Mouse (Mus musculus) cerebellum, adult 9-10 months (tissue): Measurements from ENCODE around the gene Rad52.

Source experiments
- DNase-seq: peaks from one replicate; pipeline ENCODE4 v3.0.0; 2022

Gene Rad52

DNA sequence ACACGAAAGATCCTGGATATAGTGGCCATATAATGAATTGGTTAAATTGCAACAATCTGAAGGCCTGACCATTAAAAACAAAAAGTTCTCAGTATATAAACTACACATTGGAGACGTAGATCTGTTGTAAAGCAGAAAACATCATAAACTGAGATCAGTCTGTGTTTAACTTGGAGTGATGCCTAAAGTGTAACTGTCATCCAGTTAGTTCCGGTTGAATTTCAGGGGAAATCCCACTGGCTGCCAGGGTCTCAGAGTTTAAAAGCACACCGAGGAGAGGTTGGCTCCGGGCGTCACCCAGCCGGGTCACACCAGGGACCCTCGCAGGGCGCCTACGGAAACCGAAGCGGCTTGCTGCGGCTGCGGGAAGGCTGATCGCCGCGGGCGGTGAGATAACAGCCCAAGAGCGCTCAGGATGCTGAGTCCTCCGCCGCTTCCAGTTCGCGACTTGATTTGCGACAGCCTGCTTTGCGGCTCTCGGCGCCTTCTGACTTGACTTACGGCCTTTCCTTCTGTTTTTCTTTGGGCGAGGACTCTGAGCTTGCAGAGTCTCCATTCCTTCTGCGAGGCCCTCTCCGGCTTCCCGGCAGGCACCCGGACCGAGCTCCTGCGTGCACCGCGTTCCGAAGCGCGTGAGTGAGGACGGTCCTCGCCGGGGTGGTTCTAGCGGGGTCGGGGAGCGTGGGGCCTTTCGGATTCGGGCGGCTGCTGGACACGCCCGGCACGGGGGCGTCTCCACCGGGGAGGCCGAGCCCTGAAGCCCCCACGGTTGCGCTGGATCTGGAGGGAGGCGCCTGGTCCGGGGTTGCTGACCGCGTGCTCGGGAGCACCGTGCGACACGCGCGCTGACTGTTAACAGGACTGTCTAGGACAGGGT, at the start of gene Rad52:
TSS of gene Rad52 (plus strand) at position 495 of the 877 bp plus-strand sequence.
- peak; percentile 92 for DNase-seq

DNA sequence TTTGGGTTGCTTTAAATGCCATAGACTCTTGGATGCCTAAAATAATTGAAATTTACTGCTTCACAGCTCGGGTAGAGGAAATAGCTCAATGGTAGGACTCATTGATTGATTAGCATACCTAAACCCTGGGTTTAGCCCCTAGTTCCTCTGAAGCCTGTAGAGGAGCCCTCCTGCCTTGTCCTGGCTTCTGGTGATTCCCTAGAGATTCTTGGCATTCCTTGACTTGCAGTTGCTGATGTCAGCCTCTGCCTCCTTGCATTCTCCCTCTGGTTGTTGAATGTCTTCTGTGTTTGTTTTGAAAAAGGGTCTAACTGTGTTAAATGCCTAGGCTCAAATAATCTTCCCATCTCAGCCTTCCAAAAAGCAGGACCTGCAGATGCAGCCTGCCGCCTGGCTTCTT, 48.3 kb upstream of the Rad52 start:
- DNase-seq, result no peak

DNA sequence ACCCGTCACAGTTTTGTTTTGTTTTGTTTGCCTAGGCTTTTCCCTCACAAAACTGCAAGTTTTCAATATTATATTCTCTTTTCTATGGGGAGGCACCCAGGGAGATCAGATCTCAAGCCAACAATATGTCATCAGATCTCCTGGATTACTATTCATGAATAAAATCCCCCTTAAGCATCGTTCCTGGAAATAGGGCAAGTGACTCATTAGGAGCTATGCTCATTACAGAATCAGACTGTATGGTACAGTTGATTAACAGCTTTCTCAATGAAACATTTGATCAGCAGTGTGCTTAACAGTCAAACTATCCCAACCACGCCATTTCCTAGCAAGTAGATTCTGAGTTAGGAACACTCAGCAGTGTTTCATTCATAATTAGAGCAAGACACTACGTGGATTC, 47.0 kb upstream of the Rad52 start:
- DNase-seq, result no peak

DNA sequence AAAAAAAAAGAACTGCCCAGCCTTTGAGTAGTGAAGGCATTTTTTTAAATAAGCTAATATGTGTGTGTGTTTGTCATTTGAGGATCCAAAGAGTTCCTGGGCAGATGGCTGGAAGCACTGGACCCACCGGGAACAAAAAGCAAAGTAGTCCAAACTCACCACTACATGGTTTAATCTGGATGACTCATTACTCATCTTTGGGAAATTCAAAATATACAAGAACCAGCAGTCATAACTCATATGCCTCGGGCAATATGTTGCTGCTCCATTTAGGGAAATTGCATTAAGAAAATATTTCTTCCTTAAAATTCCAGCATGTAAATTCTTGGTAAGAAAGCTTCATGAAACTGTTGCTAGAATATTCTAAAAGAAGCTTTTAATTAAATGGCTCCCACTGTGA, 42.3 kb upstream of the Rad52 start:
- no peak for DNase-seq

DNA sequence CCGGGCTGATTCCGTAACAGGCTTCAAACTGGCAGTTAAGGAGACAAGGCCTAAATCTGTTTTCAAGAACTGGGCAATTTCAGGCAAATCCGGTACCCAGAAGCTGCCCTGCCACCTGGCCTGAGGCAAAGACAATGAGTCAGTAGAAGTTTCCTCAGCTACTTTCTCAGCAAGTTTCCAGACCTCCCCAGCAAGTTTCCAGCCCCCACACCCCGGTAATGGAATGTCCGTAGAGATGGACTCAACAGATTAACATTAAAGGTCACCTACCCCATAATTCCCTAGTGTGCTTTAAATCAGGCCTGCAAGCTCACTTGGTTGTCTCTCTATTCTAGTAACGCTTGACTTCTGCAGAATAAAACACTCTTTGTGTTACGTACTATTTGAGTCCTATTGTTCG, 41.0 kb upstream of the Rad52 start:
- no peak for DNase-seq

DNA sequence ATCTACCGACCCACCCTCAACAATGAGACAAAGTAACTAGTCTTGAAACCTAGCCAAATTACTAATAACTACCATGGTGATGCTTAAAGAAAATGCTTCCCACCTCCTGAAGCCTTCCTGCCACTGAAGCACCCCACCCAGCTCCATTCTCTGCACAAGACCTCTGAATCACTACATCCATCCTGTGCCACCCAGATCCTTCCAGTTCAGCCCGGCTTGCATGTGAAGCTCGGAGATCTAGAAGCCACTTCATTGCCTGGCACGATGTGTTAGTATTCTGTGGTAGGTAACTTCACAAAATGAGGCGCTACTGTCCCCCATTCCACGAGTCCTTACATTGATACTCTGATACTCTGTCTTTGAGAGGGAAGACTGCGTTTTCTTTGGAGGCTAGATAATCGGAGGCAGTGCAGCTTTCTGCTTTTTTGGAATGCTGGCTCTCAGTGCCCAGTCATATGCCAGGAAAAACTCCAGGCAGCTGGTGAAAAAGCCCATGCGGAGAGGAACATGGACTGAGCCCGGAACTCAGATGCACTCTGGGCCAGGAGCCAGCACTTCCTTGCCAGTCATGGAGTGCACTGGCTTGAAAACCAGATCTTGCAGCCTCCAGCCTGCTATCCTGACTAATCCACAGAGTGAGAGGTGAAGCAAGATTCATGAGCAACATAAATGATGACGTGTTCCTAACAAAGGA, 38.0 kb upstream of the Rad52 start:
- DNase-seq, result peak; percentile 99

DNA sequence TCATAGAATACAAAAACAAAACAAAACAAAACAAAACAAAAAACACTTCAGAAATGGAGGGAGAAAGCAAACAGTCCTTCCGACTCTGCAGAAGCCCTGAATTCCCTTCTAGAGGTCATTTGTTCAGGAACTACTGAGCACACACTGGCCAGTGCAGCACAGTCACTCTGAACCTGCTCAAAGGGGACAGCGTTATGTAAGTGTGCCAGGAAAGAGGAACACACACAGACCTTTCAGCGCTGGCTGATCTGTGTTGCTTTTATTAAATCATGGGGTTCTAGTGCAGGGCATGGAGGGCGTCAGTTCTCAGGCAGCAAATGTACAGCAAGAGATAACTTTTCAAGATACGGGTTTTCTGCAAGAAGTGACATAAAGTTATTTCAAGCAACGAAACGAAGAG, 19.3 kb upstream of the Rad52 start:
- no peak for DNase-seq

DNA sequence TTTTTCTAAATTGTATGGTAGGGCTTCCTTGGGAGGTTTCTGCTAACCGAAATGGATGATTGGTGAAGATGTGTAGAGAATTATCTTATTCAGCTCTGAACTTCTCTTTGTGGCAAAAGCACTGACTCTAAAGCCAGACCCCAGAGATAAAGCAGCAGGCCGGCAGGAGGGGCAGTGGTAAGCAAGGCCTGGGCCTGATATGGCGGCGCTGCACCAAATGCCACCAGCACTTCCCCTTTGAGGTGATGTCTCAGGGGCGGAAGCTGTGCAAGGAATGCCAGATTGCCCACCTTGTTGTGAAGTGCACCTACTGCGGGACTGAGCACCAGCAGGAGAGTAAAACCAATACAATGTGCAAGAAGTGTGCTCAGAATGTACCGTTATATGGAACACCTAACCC, 9.8 kb upstream of the Rad52 start:
- DNase-seq, result no peak

DNA sequence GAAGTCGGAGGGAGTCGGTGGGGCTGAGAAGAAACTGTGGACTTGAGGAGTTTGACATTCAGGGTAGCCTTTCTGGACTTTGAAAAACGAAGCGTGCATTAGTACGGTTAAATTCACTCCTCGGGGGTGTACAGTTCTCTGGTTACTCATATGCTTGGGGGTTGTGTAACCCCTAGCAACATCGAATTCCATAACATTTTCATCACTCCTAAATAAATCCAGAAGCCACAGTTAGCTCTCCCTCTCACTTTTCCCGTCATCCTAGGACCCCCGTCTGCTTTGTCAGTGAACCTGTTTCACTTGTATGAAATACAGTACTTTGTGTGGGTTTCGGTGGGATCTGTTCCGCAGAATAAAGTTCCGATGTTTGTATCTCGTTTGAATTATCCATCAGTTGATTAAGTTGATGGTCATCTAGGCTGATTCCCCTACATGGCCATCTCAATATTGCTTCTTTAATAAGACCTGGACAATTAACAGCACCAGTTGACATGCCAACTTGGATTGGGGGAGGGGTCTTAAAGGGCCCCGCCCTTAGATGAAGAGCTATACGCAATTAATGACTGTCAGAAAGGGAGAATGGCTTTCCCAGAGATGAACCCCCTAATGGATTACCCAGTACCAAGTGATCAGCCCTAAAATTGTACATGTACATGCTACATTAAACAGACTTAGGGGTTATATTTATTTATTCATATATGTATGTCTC, 737 bp downstream of the Rad52 start:
- DNase-seq, result peak; percentile 58

DNA sequence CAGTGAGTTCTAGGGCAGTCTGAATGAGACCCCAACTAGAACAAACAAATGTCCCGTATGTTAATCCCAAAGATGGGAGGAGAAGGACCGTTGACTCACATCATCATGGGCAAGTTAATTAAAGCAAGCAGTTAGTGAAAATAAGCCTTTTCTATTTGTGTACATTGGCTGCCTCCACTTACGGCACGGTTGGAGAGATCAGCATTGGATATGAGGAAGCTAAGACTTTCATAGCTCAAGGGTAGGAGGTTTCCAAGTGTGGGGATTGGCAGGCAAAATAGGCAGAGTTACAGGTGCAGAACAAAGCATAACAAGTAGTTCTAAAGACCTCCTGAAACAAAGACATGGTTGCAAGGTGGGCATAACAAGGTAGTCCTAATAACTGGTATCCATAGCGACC, 3.0 kb downstream of the Rad52 start:
- no peak for DNase-seq

DNA sequence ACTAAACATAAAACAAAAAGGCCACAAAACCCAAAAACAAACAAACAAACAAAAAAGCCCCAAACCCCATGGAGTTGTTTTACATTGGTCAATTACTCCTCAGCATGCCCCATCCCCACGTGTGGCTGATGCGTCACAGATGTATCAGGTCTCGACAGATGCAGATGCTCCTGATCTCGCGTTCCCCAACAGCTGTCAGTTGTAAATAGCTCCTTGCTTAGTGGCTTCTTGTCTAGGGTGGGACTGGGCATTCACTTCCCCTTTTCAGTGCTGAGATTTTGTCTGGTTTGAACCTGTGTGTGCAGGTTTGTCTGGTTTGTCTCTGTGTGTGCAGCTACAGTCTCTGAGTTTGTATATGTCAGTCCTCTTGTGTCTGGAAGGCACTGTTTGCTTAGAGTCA, 9.5 kb downstream of the Rad52 start:
- DNase-seq, result no peak

DNA sequence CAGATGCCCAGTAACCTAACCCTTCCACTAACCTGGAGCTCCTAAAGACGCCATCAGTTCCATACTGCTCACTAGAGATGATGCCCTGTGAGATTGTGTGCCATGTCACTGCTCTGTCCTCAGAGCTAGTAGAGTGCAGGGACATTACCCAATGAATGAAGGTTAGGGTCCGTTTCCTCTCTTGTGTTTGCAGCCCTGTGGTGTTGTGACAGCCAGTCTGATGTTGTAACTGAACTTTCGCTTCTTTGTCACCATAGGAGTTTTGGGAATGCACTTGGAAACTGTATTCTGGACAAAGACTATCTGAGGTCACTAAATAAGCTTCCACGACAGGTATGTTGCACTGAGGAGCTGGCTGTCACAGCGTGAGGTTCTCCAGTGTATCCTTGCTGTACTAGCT, 13.2 kb downstream of the Rad52 start:
- DNase-seq, result no peak

DNA sequence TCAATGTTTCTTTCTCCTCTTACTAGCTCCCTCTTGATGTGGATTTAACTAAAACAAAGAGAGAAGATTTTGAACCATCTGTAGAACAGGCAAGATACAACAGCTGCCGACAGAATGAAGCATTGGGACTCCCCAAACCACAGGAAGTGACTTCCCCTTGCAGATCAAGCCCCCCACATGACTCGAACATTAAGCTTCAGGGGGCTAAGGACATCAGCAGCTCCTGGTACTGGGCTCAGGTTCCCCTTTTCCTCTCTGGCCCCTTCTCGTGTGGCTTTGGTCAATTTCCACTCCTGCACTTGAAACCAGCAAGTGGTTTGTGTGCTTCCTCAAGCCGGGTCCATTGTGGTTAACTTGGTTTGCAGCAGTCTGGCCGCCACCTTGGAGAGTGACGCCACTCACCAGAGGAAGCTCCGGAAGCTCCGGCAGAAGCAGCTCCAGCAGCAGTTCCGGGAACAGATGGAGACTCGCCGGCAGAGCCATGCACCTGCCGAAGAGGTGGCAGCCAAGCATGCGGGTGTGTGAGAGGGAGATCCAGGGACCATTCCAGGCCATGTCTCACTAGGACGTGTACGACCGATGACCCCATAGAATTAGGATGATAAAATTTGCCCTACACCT, 16.2 kb downstream of the Rad52 start:
- DNase-seq, result peak; percentile 78

DNA sequence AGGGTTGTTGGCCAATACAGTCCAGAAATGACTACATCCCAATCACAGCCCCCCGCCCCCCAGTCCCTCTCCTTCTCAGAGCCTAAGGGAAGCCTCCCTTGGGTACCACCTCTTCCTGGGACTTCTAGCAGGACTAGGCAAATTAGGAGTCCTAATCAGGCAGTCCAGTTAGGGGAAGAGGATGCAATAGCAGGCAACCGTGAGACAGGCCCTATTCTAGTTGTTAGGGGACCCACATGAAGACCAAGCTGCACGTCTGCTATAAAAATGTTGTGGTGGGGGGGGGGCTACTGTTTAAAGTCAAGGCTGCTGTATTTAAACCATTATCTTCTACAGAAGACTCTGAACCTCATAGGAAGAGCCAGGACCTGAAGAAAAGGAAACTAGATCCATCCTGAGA, 19.6 kb downstream of the Rad52 start:
- no peak for DNase-seq

DNA sequence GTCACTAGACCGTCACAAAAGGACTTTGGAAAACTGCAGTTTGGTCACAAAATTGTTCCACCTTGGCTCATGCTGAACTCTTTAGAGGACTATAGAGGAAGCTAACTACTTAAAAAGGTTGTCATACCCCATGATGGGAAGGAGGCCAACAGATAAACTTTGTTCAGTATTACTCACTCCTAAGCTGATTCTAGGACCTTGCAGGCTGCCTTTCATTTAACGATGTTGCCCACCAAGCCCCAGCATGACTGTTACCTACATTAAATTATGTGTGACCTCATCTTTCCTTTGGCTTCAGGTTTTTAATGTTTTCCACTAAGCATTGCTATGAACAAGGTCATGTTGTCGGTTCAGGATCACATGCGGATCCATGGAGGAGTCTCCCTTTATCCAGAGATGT, 20.0 kb downstream of the Rad52 start:
- no peak for DNase-seq

DNA sequence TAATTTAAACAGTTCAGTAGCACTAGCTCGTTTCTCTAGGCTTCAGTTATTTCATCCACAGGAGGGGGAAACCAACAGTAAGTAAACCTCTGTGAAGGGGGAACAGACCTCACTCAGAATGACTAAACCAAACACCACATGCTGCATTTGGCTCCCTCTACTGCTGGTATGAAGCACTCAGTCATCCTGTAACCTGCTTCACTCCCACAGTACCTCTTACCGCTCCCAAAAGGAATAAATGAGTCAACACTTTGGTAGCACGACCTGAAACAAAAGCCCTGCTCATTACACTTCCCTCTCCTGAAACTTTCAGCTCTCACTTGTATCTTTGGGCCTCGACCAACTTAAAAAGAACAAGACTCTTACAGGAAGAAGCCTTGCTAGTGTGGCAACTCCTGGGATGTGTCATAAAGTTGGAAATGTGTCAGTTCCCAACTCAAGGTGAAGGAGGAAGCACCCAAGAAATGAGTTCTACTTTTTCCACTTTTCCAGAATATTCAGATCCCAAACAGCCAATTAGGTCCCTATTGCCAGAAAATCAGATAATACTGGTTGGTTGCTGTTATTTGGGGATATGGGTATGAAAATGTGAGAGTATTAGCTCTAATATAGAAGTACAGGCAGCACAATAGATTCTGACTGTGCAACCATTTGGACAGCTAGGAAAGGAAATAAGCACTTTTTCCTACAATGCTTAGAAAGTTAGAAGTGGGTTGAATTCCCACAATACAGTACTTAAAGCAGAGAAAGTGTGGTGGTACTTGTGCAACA, 21.9 kb downstream of the Rad52 start:
- DNase-seq, result peak; percentile 54
